Mouse (Mus musculus) splenic B cell, adult 2 months (primary cell): ENCODE measurements at regions not wholly inside any gene's neighbourhood (a gene's known extent, or its start where the extent isn't known, plus 50 kb on each side); places are given as distances from the start of the nearest gene placed in this dataset.

Experiments
- DNase-seq: peaks from one replicate; pipeline ENCODE4 v3.0.0-alpha.2; 2011; ENCODE audit warnings: low read depth, low spot score
- H3K27me3 ChIP-seq: 2 replicates; pipeline ENCODE4 v1.6.1; 2012; ENCODE audit warnings: mild to moderate bottlenecking, low read length, moderate library complexity, mixed read lengths; ENCODE audit not compliant: control insufficient read depth, poor library complexity, insufficient read depth, severe bottlenecking
- H3K36me3 ChIP-seq: 2 replicates; pipeline ENCODE4 v1.6.1; 2012; ENCODE audit warnings: mild to moderate bottlenecking, low read length, moderate library complexity, mixed read lengths; ENCODE audit not compliant: control insufficient read depth, poor library complexity, insufficient read depth, severe bottlenecking

- no peak for DNase-seq
- H3K36me3 ChIP-seq: no peaks in the 10 kb centered on the region
- H3K27me3 ChIP-seq: no peaks in the 10 kb centered on the region
Measured at GRCm38 (mm10) chr8:77774551-77775335, 50.5 kb upstream of the Ednra start.

- no peaks in the 10 kb centered on the region for H3K27me3 ChIP-seq
- no peak for DNase-seq
- no peaks in the 10 kb centered on the region for H3K36me3 ChIP-seq
Measured at GRCm38 (mm10) chr8:77775526-77775925, 51.3 kb upstream of the Ednra start.

GRCm38 (mm10) chr8:77777597-77777996, 53.3 kb upstream of the Ednra start:
- Histone ChIP-seq H3K36me3 (no peaks in the 10 kb centered on the region), H3K27me3 (no peaks in the 10 kb centered on the region)
- DNase-seq: no peak

- H3K36me3 ChIP-seq: no peaks in the 10 kb centered on the region
- no peak for DNase-seq
Measured at GRCm38 (mm10) chr8:77785676-77786255, 61.5 kb upstream of the Ednra start.

GRCm38 (mm10) chr8:77794911-77795310, 70.6 kb upstream of the Ednra start:
- Histone ChIP-seq H3K36me3 (no peaks in the 10 kb centered on the region), H3K27me3 (no peaks in the 10 kb centered on the region)
- DNase-seq: no peak

More at GRCm38 (mm10) chr8:77785676-77786255, 61.5 kb upstream of the Ednra start:
- H3K27me3 ChIP-seq: no peaks in the 10 kb centered on the region

GRCm38 (mm10) chr8:77803147-77803903, 79.1 kb upstream of the Ednra start:
- DNase-seq: no peak
- H3K27me3 ChIP-seq: no peaks in the 10 kb centered on the region
- H3K36me3 ChIP-seq: no peaks in the 10 kb centered on the region

- no peaks in the 10 kb centered on the region for H3K36me3 ChIP-seq
- no peak for DNase-seq
Measured at GRCm38 (mm10) chr8:77804536-77804935, 80.3 kb upstream of the Ednra start.

GRCm38 (mm10) chr8:77804956-77805355, 80.7 kb upstream of the Ednra start:
- DNase-seq: no peak
- Histone ChIP-seq H3K27me3 (no peaks in the 10 kb centered on the region), H3K36me3 (no peaks in the 10 kb centered on the region)

More at GRCm38 (mm10) chr8:77804536-77804935, 80.3 kb upstream of the Ednra start:
- no peaks in the 10 kb centered on the region for H3K27me3 ChIP-seq

GRCm38 (mm10) chr8:77805657-77806056, 81.4 kb upstream of the Ednra start:
- Histone ChIP-seq H3K27me3 (no peaks in the 10 kb centered on the region), H3K36me3 (no peaks in the 10 kb centered on the region)
- DNase-seq: no peak

GRCm38 (mm10) chr8:77814796-77815647, 90.8 kb upstream of the Ednra start:
- no peaks in the 10 kb centered on the region for H3K27me3 ChIP-seq
- no peaks in the 10 kb centered on the region for H3K36me3 ChIP-seq
- DNase-seq: no peak

- H3K36me3 ChIP-seq: no peaks in the 10 kb centered on the region
- no peaks in the 10 kb centered on the region for H3K27me3 ChIP-seq
- DNase-seq: no peak
Measured at GRCm38 (mm10) chr8:77815648-77815971, 91.3 kb upstream of the Ednra start.

GRCm38 (mm10) chr8:77816217-77816616, 92.0 kb upstream of the Ednra start:
- Histone ChIP-seq H3K27me3 (no peaks in the 10 kb centered on the region), H3K36me3 (no peaks in the 10 kb centered on the region)
- no peak for DNase-seq

GRCm38 (mm10) chr8:77825786-77826185, 101.5 kb upstream of the Ednra start:
- Histone ChIP-seq H3K36me3 (no peaks in the 10 kb centered on the region), H3K27me3 (no peaks in the 10 kb centered on the region)
- DNase-seq: no peak

- DNase-seq: no peak
- H3K27me3 ChIP-seq: no peaks in the 10 kb centered on the region
- no peaks in the 10 kb centered on the region for H3K36me3 ChIP-seq
Measured at GRCm38 (mm10) chr8:77826255-77826654, 102.0 kb upstream of the Ednra start.
